Mouse (Mus musculus): Measurements from ENCODE around the gene Tex48. TPM values are rescaled to one million over a fixed set of nuclear protein-coding genes. Genes with fewer than 3 reads are reported as not detected.

Tex48 gene
- polyA plus RNA-seq, 2 experiments = not detected

DNA sequence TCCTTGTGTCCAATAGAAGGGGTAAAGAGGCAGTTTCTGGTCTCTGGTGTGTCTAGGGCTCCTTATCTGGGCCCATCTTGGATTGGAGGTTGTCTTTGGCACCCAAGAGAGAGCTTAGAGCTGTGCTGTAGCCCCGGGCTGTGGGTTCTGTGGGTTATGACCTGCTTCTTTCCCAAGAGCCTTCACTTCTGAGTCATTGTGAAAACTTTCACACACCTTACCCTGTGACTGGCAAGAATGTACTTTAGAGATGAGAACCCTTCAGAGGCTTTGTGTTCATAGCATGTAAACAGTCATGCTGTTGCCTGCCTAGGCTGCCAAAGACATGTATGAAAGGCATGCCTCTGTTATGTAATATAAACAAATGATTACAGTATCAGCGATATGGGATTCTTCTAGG is 17.6 kb upstream of the Tex48 start:
- Histone ChIP-seq H3K27ac (replicated peaks; ENCODE audit: low read depth, low read length) (no peak overlapping the region), H3K27me3 (ENCODE audit: control insufficient read depth, insufficient read depth, low read length) (no peaks in the 10 kb centered on the region), H3K9ac (ENCODE audit: low read depth, low read length, severe bottlenecking) (no peak overlapping the region), H3K9me3 (ENCODE audit: control insufficient read depth, low read length) (no peaks in the 10 kb centered on the region), H3K4me3 (replicated peaks; ENCODE audit: low read length) (no peak overlapping the region), H3K4me2 (replicated peaks; ENCODE audit: low read depth, low read length, severe bottlenecking) (no peak overlapping the region), H3K36me3 (ENCODE audit: control insufficient read depth, insufficient read depth, low read length) (no peaks in the 10 kb centered on the region), H3K4me1 (ENCODE audit: control insufficient read depth, insufficient read depth, low read length) (no peaks in the 10 kb centered on the region)
- ATAC-seq (ENCODE audit: low FRiP score, low read depth) = no peak
- no peak for TF ChIP-seq POLR2A (IDR thresholded peaks at IDR 0.05; ENCODE audit: borderline replicate concordance, extremely low read depth, insufficient read depth, insufficient read length)
- no peak for DNase-seq (ENCODE audit: low spot score)
- 73% methylated on average over 2 of the region's 2 CpGs for WGBS

DNA sequence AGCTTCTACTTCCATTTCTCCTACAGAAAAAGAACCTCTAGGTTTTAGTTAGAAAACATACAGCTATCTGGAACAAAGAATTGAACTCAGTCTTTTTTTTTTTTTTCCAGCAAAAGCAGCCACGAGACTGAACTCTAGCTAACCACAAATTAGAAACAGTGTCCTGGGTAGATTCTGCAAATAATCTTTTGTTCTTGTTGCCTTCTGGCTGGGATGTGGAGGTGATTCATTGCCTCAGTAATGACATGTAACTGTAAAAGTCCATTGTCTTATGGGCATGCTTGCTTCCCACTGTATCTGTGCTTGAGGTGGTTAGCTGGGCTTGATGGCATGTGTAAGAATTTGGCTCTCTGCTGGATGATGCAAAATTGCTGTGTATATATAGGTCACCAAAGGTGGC is 16.4 kb upstream of the Tex48 start:
- TF ChIP-seq POLR2A (IDR thresholded peaks at IDR 0.05; ENCODE audit: borderline replicate concordance, extremely low read depth, insufficient read depth, insufficient read length) = no peak

DNA sequence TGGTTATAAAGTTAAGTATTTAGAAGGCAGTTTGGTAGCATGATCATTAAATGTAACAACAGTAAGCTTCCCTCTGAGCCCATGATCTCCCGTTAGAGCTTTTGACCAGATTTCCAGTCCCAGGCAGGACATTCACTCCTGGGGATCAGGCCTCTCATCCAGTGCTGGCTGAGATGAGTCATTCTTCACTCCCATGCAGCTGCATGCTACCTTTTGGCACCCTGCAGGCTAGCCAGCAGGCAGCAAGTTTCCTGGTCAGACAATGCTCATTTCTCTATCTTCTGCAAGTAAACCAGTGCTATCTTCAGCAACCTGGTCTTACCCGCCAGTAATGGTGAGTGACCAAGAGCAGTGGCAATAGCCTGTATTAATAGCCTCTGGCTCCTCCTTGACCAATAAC is 11.0 kb upstream of the Tex48 start:
- Histone ChIP-seq H3K4me2 (replicated peaks; ENCODE audit: low read depth, low read length, severe bottlenecking) (no peak overlapping the region), H3K27me3 (ENCODE audit: control insufficient read depth, insufficient read depth, low read length) (no peaks in the 10 kb centered on the region), H3K27ac (replicated peaks; ENCODE audit: low read depth, low read length) (no peak overlapping the region), H3K4me3 (replicated peaks; ENCODE audit: low read length) (no peak overlapping the region), H3K9ac (ENCODE audit: low read depth, low read length, severe bottlenecking) (no peak overlapping the region), H3K36me3 (ENCODE audit: control insufficient read depth, insufficient read depth, low read length) (no peaks in the 10 kb centered on the region), H3K9me3 (ENCODE audit: control insufficient read depth, low read length) (no peaks in the 10 kb centered on the region), H3K4me1 (ENCODE audit: control insufficient read depth, insufficient read depth, low read length) (no peaks in the 10 kb centered on the region)
- TF ChIP-seq POLR2A (IDR thresholded peaks at IDR 0.05; ENCODE audit: borderline replicate concordance, extremely low read depth, insufficient read depth, insufficient read length) = no peak
- DNase-seq (ENCODE audit: low spot score) (no peak), ATAC-seq (ENCODE audit: low FRiP score, low read depth) (no peak)
- 85% methylated on average over 2 of the region's 2 CpGs for whole genome bisulfite sequencing

More for the DNA sequence above, 16.4 kb upstream of the Tex48 start:
- Histone ChIP-seq H3K27ac (replicated peaks; ENCODE audit: low read depth, low read length) (no peak overlapping the region), H3K9ac (ENCODE audit: low read depth, low read length, severe bottlenecking) (no peak overlapping the region), H3K4me1 (ENCODE audit: control insufficient read depth, insufficient read depth, low read length) (no peaks in the 10 kb centered on the region), H3K4me2 (replicated peaks; ENCODE audit: low read depth, low read length, severe bottlenecking) (no peak overlapping the region), H3K27me3 (ENCODE audit: control insufficient read depth, insufficient read depth, low read length) (no peaks in the 10 kb centered on the region), H3K9me3 (ENCODE audit: control insufficient read depth, low read length) (no peaks in the 10 kb centered on the region), H3K36me3 (ENCODE audit: control insufficient read depth, insufficient read depth, low read length) (no peaks in the 10 kb centered on the region), H3K4me3 (replicated peaks; ENCODE audit: low read length) (no peak overlapping the region)
- 16% methylated on average over 1 of the region's 1 CpGs for WGBS
- ATAC-seq (ENCODE audit: low FRiP score, low read depth) (no peak), DNase-seq (ENCODE audit: low spot score) (no peak)

DNA sequence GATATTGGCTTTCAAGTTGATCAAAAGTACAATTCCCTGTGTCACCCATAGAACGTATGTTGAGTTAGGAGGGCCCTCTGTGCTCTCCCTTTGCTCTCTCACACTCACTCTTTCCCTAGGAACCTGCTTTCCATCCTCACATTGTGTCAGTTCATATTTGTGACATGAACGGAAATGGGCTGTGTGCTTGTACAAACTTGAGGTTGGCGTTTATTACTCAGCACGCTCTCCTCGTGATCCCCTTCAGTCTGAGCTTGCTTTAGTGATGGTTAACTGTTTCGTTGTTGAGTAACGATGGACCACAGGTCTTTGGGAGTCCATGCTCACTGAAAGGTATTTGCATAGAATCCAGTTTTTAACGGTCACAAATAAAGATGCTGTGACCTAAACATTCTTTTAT is 4.9 kb upstream of the Tex48 start:
- ATAC-seq (ENCODE audit: low FRiP score, low read depth) = no peak
- no peak overlapping the region for H3K4me3 ChIP-seq (replicated peaks; ENCODE audit: low read length)
- WGBS = 72% methylated on average over 8 of the region's 8 CpGs

DNA sequence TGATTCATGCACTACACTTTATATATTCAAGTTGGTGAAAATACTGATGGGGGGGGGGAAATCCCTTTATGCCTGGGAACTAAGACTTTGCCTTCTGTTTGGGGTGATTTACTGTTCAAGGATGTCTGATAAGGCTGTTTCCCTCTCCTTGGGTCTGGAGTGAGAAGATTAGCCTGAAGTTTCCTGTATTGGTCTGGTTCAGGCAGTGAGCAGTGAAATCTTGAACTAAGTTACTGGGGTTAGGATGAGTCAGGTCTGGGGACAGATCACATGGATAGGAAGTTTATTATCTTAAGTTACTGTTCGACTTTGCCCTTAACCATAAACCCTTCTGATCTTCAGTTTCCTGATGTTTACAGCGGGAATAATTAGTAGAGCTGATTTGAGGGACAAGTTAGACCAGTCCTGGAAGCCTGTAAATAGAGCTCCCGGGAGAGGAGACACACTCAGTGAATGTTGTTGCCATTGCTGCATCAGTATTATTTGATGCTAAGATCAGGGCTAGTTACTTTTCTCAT is 3.4 kb upstream of the Tex48 start:
- Histone ChIP-seq H3K36me3 (ENCODE audit: control insufficient read depth, insufficient read depth, low read length) (no peaks in the 10 kb centered on the region), H3K4me3 (replicated peaks; ENCODE audit: low read length) (no peak overlapping the region), H3K4me2 (replicated peaks; ENCODE audit: low read depth, low read length, severe bottlenecking) (no peak overlapping the region), H3K27ac (replicated peaks; ENCODE audit: low read depth, low read length) (no peak overlapping the region), H3K27me3 (ENCODE audit: control insufficient read depth, insufficient read depth, low read length) (no peaks in the 10 kb centered on the region), H3K9me3 (ENCODE audit: control insufficient read depth, low read length) (no peaks in the 10 kb centered on the region), H3K4me1 (ENCODE audit: control insufficient read depth, insufficient read depth, low read length) (no peaks in the 10 kb centered on the region), H3K9ac (ENCODE audit: low read depth, low read length, severe bottlenecking) (no peak overlapping the region)
- no peak for TF ChIP-seq POLR2A (IDR thresholded peaks at IDR 0.05; ENCODE audit: borderline replicate concordance, extremely low read depth, insufficient read depth, insufficient read length)
- WGBS = 31% methylated on average over 3 of the region's 3 CpGs
- no peak for DNase-seq (ENCODE audit: low spot score)
- no peak for ATAC-seq (ENCODE audit: low FRiP score, low read depth)

More for the DNA sequence above, 4.9 kb upstream of the Tex48 start:
- no peaks in the 10 kb centered on the region for H3K27me3 ChIP-seq (ENCODE audit: control insufficient read depth, insufficient read depth, low read length)
- no peak overlapping the region for H3K4me2 ChIP-seq (replicated peaks; ENCODE audit: low read depth, low read length, severe bottlenecking)
- H3K27ac ChIP-seq (replicated peaks; ENCODE audit: low read depth, low read length) = no peak overlapping the region
- no peak for TF ChIP-seq POLR2A (IDR thresholded peaks at IDR 0.05; ENCODE audit: borderline replicate concordance, extremely low read depth, insufficient read depth, insufficient read length)
- no peaks in the 10 kb centered on the region for H3K36me3 ChIP-seq (ENCODE audit: control insufficient read depth, insufficient read depth, low read length)
- no peak for DNase-seq (ENCODE audit: low spot score)
- no peaks in the 10 kb centered on the region for H3K9me3 ChIP-seq (ENCODE audit: control insufficient read depth, low read length)
- no peak overlapping the region for H3K9ac ChIP-seq (ENCODE audit: low read depth, low read length, severe bottlenecking)
- H3K4me1 ChIP-seq (ENCODE audit: control insufficient read depth, insufficient read depth, low read length) = no peaks in the 10 kb centered on the region

DNA sequence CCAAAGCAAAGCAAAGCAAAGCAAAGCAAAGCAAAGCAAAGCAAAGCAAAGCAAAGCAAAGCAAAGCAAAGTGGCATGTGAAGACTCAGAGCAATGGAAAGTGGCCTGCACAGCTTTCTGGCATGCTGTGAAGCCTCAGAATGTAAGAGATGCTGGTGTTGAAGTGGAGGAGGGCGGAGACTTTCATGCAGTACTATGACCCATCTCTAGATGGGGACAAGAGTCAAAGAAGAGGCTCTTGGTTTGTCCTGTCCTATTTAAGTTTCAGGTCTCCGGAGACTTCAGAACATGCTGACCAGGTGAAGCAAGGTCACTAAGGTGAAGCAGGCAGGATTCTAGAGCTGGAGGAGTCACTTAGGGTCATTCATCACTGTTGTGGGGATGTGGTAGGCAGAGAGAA is 367 bp downstream of the Tex48 start:
- no peak for TF ChIP-seq POLR2A (IDR thresholded peaks at IDR 0.05; ENCODE audit: borderline replicate concordance, extremely low read depth, insufficient read depth, insufficient read length)
- Histone ChIP-seq H3K4me2 (replicated peaks; ENCODE audit: low read depth, low read length, severe bottlenecking) (no peak overlapping the region), H3K4me3 (replicated peaks; ENCODE audit: low read length) (no peak overlapping the region), H3K4me1 (ENCODE audit: control insufficient read depth, insufficient read depth, low read length) (no peaks in the 10 kb centered on the region), H3K36me3 (ENCODE audit: control insufficient read depth, insufficient read depth, low read length) (no peaks in the 10 kb centered on the region), H3K9me3 (ENCODE audit: control insufficient read depth, low read length) (no peaks in the 10 kb centered on the region), H3K27ac (replicated peaks; ENCODE audit: low read depth, low read length) (no peak overlapping the region), H3K27me3 (ENCODE audit: control insufficient read depth, insufficient read depth, low read length) (no peaks in the 10 kb centered on the region), H3K9ac (ENCODE audit: low read depth, low read length, severe bottlenecking) (no peak overlapping the region)
- ATAC-seq (ENCODE audit: low FRiP score, low read depth) = no peak
- 83% methylated on average over 2 of the region's 2 CpGs for WGBS
- no peak for DNase-seq (ENCODE audit: low spot score)

Data from limb, embryonic 14.5 days (tissue).